Mouse (Mus musculus): ENCODE results near the gene Dgki. TPM values are rescaled to one million over a fixed set of nuclear protein-coding genes. Genes with fewer than 3 reads are reported as not detected.

The Dgki gene
- total and polyA plus RNA-seq, 3 experiments: not detected

DNA sequence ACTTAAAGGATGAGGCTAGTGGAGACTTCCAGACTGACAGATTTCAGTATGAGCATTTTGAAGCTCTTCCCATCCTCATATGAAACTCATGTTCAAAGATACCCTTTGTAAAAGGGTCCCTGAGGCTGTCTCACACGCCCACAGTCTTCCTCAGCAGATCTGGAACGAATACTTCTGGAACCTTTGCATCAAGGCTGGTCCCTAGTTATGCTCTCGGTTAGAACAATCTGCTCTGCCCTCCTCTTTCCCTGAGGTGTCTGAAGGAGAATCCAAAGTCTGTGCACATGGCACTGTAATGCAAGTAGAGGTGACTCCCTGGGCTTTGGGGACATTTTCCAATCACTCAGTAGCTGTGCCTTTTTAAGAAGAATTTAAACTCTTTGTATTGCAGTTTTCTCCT is 464.6 kb downstream of the Dgki start:
- H3K4me1 ChIP-seq (ENCODE audit: control insufficient read depth in 1 of 2, insufficient read depth in 2 of 2, low read length in 2 of 2): no peaks in the 10 kb centered on the region
- H3K36me3 ChIP-seq (ENCODE audit: control insufficient read depth in 1 of 2, insufficient read depth in 2 of 2, low read length in 2 of 2): no peaks in the 10 kb centered on the region
- DNase-seq (ENCODE audit: low read depth, low spot score): no peak
- TF ChIP-seq SMC3 (IDR thresholded peaks at IDR 0.05; ENCODE audit: low read depth, low read length): no peak
- no peak for TF ChIP-seq NRF1 (IDR thresholded peaks at IDR 0.05; ENCODE audit: insufficient read depth, low read depth, low read length, poor library complexity, severe bottlenecking)
- TF ChIP-seq ZMIZ1 (IDR thresholded peaks at IDR 0.05; ENCODE audit: low read depth, low read length): no peak
- TF ChIP-seq EP300 (IDR thresholded peaks at IDR 0.05; ENCODE audit: low read depth in 1 of 2, low read length in 2 of 2): no peak
- no peak for TF ChIP-seq MXI1 (IDR thresholded peaks at IDR 0.05; ENCODE audit: low read depth, low read length)
- no peak for TF ChIP-seq KAT2A (conservative IDR thresholded peaks at IDR 0.05; ENCODE audit: low read depth, low read length)
- TF ChIP-seq CHD1 (IDR thresholded peaks at IDR 0.05; ENCODE audit: low read depth, low read length): no peak
- TF ChIP-seq POLR2AphosphoS2 (IDR thresholded peaks at IDR 0.05; ENCODE audit: low read length): no peak
- no peak for TF ChIP-seq USF2 (IDR thresholded peaks at IDR 0.05; ENCODE audit: borderline replicate concordance in 1 of 2, insufficient read depth in 1 of 2, low read depth in 1 of 2, low read length in 2 of 2)
- TF ChIP-seq POLR2AphosphoS5 (IDR thresholded peaks at IDR 0.05; ENCODE audit: borderline replicate concordance, low read depth, low read length): no peak
- no peak for TF ChIP-seq USF1 (IDR thresholded peaks at IDR 0.05; ENCODE audit: low read depth, low read length)
- no peak for TF ChIP-seq CTCF (IDR thresholded peaks at IDR 0.05 in 2 of 3, conservative IDR thresholded peaks at IDR 0.05 in 1 of 3; ENCODE audit: control insufficient read depth in 1 of 3, insufficient read depth in 1 of 3, low read depth in 2 of 3, low read length in 3 of 3, poor library complexity in 1 of 3, severe bottlenecking in 1 of 3)
- no peak for TF ChIP-seq TCF12 (IDR thresholded peaks at IDR 0.05; ENCODE audit: low read depth, low read length)
- no peak for TF ChIP-seq POLR2A (IDR thresholded peaks at IDR 0.05; ENCODE audit: control insufficient read depth in 1 of 2, insufficient read depth in 1 of 2, low read depth in 1 of 2, low read length in 2 of 2, poor library complexity in 1 of 2)
- no peak for TF ChIP-seq MAX (IDR thresholded peaks at IDR 0.05; ENCODE audit: low read length)
- no peak for TF ChIP-seq ZKSCAN1 (IDR thresholded peaks at IDR 0.05; ENCODE audit: low read depth, low read length)
- TF ChIP-seq UBTF (IDR thresholded peaks at IDR 0.05; ENCODE audit: borderline replicate concordance, insufficient read depth, low read depth, low read length): no peak
- no peak for TF ChIP-seq ETS1 (IDR thresholded peaks at IDR 0.05; ENCODE audit: low read depth, low read length)
- no peak for TF ChIP-seq TAL1 (IDR thresholded peaks at IDR 0.05; ENCODE audit: low read length)
- H3K27me3 ChIP-seq (ENCODE audit: control insufficient read depth in 1 of 2, insufficient read depth in 2 of 2, low read length in 2 of 2): no peaks in the 10 kb centered on the region
- no peaks in the 10 kb centered on the region for H3K79me2 ChIP-seq (ENCODE audit: control insufficient read depth, insufficient read depth, low read length, poor library complexity)
- no peak overlapping the region for H3K27ac ChIP-seq (ENCODE audit: control insufficient read depth, low read depth, low read length)
- no peak overlapping the region for H3K4me3 ChIP-seq (ENCODE audit: control insufficient read depth in 1 of 2, insufficient read depth in 1 of 2, low read depth in 2 of 2, low read length in 2 of 2)
- no peak overlapping the region for H3K9ac ChIP-seq (ENCODE audit: control insufficient read depth, low read depth, low read length, poor library complexity, severe bottlenecking)
- no peaks in the 10 kb centered on the region for H3K9me3 ChIP-seq (replicated peaks; ENCODE audit: insufficient read depth, low read length)

DNA sequence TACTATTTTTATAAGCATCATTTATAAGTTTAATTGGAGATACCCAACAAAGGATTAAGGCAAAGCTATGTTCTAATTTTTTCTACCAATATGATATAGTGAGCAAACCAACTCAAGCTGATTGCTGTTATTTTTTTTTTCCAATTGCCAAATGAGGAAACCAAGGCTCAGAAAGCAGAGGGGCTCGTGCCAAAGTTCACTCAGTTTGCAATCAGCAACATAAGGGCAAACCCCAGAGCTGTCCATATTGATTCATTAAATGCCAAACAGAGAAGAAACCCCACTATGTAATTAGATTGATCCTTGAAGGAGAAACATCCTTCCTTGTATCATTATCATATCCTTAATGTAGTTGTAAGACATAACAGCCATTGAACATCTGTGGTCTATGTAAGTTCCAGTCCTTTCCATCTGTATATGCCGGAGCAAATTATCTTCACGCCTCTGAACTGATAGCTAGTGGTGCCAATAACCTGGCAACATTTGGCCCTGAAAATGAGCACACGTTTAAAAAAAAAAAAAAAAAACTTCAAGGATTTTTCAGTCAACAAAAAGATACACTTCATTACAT is 465.2 kb downstream of the Dgki start:
- no peaks in the 10 kb centered on the region for H3K4me1 ChIP-seq (ENCODE audit: control insufficient read depth in 1 of 2, insufficient read depth in 2 of 2, low read length in 2 of 2)
- H3K79me2 ChIP-seq (ENCODE audit: control insufficient read depth, insufficient read depth, low read length, poor library complexity): no peaks in the 10 kb centered on the region
- TF ChIP-seq ZNF384 (IDR thresholded peaks at IDR 0.05; ENCODE audit: low read depth, low read length) (no peak), MAFK (IDR thresholded peaks at IDR 0.05; ENCODE audit: borderline replicate concordance, low read depth, low read length) (no peak), GATA1 (IDR thresholded peaks at IDR 0.05; ENCODE audit: low read depth, low read length) (no peak), POLR2A (IDR thresholded peaks at IDR 0.05; ENCODE audit: control insufficient read depth in 1 of 2, insufficient read depth in 1 of 2, low read depth in 1 of 2, low read length in 2 of 2, poor library complexity in 1 of 2) (no peak), MAX (IDR thresholded peaks at IDR 0.05; ENCODE audit: low read length) (no peak), E2F4 (IDR thresholded peaks at IDR 0.05; ENCODE audit: borderline replicate concordance, low read depth, low read length) (no peak), ZKSCAN1 (IDR thresholded peaks at IDR 0.05; ENCODE audit: low read depth, low read length) (no peak), GABPA (IDR thresholded peaks at IDR 0.05; ENCODE audit: low read depth, low read length) (no peak), SIN3A (IDR thresholded peaks at IDR 0.05; ENCODE audit: low read length) (no peak), ELF1 (IDR thresholded peaks at IDR 0.05; ENCODE audit: low read depth, low read length) (no peak), CHD1 (IDR thresholded peaks at IDR 0.05; ENCODE audit: low read depth, low read length) (no peak), MEF2A (IDR thresholded peaks at IDR 0.05; ENCODE audit: extremely low read depth, insufficient replicate concordance, low read depth, low read length, poor library complexity, severe bottlenecking) (no peak)
- H3K9me3 ChIP-seq (replicated peaks; ENCODE audit: insufficient read depth, low read length): no peaks in the 10 kb centered on the region
- H3K4me3 ChIP-seq (ENCODE audit: control insufficient read depth in 1 of 2, insufficient read depth in 1 of 2, low read depth in 2 of 2, low read length in 2 of 2): no peak overlapping the region
- no peak overlapping the region for H3K27ac ChIP-seq (ENCODE audit: control insufficient read depth, low read depth, low read length)
- no peaks in the 10 kb centered on the region for H3K27me3 ChIP-seq (ENCODE audit: control insufficient read depth in 1 of 2, insufficient read depth in 2 of 2, low read length in 2 of 2)
- no peak for DNase-seq (ENCODE audit: low read depth, low spot score)
- H3K36me3 ChIP-seq (ENCODE audit: control insufficient read depth in 1 of 2, insufficient read depth in 2 of 2, low read length in 2 of 2): no peaks in the 10 kb centered on the region
- no peak overlapping the region for H3K9ac ChIP-seq (ENCODE audit: control insufficient read depth, low read depth, low read length, poor library complexity, severe bottlenecking)
